Mouse (Mus musculus) urinary bladder, adult 2 months (tissue): Measurements from ENCODE around the gene Pcbp3. TPM values are rescaled to one million over a fixed set of nuclear protein-coding genes. Genes with fewer than 3 reads are reported as not detected.

Experiments
- DNase-seq: peaks from one replicate; pipeline ENCODE4 v3.0.0; 2022; ENCODE audit warnings: low spot score
- polyA plus RNA-seq: library from polyadenylated mRNA; depleted of rRNA; stranded (reverse); fragments of >200 nt; gene quantifications from 2 replicates; pipeline ENCODE4 v1.2.3, GENCODE M21; 2012; rRNA removed

Pcbp3 gene
- polyA plus RNA-seq, 1 experiment: 32.0 TPM

DNA sequence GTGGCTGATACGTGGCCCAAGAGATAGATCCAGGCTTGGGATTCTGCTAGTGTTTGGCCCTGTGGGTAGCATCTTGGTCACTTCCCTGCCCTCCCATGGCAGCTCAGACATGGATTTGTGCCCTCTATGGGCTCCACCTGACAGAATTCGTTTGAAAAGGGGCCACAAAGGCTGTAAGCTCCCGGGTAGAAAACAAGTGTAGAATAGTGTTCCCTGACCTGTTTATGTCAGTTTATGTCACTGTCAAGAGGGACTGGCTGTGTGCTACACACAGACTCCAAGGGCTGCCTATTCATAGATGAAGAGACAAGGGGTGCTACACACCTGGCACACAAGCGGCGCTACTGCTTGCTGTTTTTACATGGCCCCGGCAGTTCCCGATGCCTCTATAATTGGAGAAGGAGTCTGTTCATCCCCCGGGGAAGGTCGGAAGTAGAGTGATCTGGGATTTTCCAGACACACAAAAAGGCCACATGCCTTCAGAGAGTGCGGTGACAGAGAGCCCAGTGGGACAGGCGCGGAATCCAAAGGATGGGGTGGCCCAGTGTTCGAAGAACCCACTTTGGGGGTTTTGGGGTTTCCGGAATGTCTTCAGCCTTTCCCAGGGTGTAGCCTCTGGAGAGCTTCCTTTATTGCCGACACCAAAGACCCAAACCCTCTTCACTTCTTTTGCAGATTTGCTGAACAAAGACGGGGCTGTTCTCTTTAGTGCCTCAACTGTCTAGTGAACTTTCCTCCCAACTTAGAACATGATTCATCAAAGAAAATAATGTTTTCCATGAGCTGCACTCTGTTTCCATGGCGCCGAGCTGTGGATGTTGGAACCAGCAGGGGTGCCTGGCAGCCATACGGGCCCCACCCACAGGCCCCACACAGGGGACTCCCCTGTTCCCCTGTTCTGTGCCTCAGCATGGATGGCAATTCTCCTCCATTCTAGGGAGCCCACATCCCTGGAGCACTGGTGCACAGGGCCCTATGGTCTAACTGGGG lies 231.8 kb downstream of the Pcbp3 start:
- DNase-seq: no peak

DNA sequence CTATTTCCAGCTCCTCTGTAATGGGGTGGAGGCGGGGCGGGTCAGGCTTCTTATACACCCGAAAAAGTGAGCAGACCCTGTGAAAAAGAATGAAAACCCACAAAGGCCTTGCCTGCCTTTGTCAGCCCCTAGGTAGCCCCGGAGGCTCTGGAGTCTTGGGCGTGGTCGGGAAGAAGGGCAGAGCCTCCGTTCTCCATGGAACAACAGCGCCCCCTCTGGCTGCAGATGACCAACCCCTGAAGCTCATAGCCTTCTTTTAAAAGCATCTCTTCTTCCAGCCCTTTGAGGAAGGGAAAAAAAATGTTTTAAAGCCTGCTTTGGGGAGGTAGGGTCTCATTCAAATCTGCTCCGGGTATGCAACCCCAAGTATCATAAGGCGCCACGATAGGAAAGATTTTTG lies 233.3 kb downstream of the Pcbp3 start:
- peak; percentile 61 for DNase-seq

DNA sequence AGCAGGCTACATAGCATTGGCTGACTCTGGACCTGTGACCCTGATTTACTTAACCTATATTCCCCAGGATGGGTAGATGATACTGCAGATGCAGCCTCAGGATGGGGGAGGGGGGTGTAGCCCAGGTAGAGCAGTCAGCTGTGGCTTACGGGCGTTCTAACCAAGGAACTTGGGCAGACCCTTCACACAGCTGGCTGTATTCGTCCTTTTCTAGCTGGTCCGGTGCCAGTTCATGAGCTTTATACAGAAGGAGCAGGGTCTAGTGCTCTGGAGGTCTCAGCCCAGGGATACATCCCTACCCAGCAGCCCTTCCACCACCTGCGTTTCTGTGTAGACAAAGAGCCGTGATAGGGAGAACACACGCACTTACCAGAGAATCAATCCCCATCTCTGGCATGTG lies 234.4 kb downstream of the Pcbp3 start:
- no peak for DNase-seq

DNA sequence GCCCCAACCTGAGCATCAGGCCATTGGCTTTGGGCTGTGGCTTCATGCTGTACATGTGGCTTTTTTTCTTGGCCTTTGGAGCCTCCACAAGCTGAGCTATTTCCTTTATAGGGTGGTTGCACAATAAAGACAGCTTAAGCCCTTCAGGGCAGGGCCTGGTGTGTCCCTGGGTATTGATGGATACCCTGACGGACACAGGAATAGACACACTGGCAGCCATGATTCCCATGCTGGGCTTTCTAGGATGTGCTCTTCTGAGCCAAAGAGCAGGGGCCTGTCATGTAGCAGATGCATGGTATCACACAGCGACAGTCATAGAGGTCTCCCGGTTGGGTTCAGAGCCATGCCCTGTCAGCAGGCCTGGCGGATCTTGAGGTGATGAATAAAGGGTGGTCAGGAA lies 234.8 kb downstream of the Pcbp3 start:
- no peak for DNase-seq

- no peak for DNase-seq
These were observed 235.9 kb downstream of the Pcbp3 start, which contains the start of gene Col6a1 for GRCm38 (mm10) chr10:76725682-76726285. Col6a1 (minus strand) TSS chr10:76726168.

DNA sequence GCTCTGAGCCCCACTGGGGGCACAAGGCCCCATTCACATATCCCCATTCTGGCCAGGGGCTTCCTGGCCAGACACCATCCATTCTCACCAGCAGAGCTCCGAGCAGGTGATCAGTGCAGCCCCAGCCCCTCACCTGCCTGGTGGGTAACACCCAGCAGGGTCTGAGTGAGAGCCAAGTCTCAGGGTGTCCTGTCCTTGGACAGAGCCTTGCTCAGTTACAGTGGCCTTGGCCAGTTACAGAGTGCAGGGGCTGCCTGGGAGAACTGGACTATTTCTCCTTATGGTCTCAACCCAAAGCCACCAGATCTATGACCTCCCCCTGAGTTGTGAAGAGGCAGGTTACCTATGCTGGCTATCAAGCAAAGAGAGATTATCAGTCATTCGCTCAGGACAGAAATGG lies 236.6 kb downstream of the Pcbp3 start:
- DNase-seq: peak; percentile 19

- DNase-seq: peak; percentile 18
These were observed 237.4 kb downstream of the Pcbp3 start for GRCm38 (mm10) chr10:76724231-76724736.

DNA sequence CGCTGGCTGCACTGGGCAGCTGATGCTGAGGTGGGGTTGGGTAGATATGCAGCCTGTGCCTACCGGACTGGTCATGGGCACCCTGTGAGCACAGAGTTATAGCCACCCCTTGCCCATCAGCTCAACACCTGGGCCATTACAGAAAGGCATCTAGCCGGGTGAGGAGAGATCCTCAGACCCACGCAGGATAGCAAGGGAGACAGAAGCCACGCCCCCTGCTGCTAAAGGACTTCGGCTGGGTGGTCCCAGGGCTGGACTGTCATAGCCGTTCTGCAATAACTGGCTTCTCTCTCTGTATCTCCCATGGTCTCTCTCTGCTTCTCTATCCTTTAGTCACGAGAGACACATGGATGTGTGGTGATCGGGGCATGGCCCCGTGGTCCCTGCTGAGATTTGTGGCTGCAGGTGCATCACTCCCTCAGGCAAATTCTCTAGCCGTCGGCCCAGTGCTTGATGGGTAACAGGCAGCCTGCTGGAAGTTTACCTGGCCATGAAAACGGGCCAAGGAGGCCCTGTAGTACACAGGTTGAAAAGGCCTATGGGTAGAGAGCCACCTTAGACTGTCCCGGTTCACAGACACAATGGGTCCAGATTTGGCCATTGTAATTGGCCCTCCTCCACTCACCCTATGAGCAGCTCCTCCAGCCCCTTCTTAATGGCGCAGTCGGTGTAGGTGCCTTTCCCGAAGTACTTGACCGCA lies 238.8 kb downstream of the Pcbp3 start:
- DNase-seq: peak; percentile 11

GRCm38 (mm10) chr10:76721746-76722145 lies 239.9 kb downstream of the Pcbp3 start:
- DNase-seq: no peak

DNA sequence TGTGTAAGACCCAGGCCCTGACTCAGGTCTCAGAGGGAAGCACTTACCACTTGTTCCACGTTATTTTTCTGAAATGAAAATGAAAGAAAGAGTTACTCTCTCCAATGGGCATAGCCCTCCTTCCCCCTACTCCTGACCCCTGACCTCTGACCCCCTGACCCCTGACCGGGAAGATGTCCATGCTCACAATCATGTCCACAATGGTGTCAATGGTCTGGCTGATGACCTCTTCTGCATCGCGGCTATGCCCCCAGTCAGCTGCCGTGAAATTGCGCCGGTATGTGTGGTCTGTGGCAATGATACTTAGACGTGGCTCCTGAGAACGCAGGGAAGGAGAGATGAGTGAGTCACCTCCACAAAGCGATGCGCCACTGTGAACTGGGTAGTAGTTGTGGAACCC lies 240.5 kb downstream of the Pcbp3 start:
- DNase-seq: no peak

- DNase-seq: peak; percentile 10
These were observed 244.1 kb downstream of the Pcbp3 start for GRCm38 (mm10) chr10:76717631-76718030.

DNA sequence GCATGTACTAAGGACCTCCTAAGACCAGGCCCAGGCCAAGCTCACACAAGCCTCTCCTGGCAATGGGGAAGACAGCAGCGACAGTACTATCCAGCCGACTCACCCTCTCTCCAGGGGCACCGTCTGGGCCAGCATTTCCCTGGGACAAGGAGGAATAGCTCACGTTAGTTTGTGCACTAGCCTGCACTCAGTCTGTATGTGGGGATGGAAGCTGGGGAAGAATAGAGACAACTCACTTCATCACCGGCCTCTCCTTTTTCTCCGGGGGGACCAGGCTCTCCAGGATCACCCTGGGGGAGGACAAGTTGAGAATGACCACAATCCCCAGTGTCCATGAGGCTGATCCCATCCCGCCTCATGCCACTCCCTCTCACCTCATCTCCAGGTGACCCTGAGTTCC lies 244.7 kb downstream of the Pcbp3 start:
- DNase-seq: peak; percentile 17

DNA sequence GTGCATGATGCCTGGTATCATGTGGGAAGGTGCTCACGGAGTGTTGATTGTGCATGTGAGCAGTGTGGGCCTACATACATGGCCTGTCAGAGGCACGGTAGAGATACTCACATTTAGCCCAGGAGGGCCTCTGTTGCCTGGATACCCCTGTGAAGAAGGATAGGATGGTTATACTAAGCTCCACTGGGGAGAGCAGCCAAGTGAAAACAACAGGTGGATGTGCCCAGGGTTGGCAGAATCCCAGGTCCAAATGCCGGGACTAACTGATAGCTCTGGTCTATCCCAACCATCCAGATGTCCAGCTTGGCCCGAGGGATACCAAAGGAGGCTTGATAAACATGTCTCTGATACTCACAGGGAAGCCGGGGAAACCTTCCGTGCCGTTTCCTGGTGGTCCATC lies 247.4 kb downstream of the Pcbp3 start:
- DNase-seq: no peak

GRCm38 (mm10) chr10:76712500-76712899 lies 249.2 kb downstream of the Pcbp3 start:
- no peak for DNase-seq

Other genes starting within 250 kb of the Pcbp3 start
- gene Col6a1, start 235.7 kb downstream of the Pcbp3 start, polyA plus RNA-seq: 412 and 521 TPM in 2 replicates
- 12.4 and 12.9 TPM in 2 replicates for gene Slc19a1, start 70.4 kb upstream of the Pcbp3 start, polyA plus RNA-seq
- 51.8 and 65.6 TPM in 2 replicates for gene Col18a1, start 204.7 kb upstream of the Pcbp3 start, polyA plus RNA-seq